Mouse (Mus musculus) heart, embryonic 10.5 days (tissue): ENCODE results near the gene Rps6kb1. TPM values are rescaled to one million over a fixed set of nuclear protein-coding genes. Genes with fewer than 3 reads are reported as not detected.
"Not testable (repeated sequence)": the region's sequence is repeated elsewhere in the genome, so short reads cannot be mapped to it uniquely, and the experiment has no call there.

Experiments
- DNase-seq: peaks from one replicate; pipeline ENCODE4 v3.0.0-alpha.2; 2017; ENCODE audit warnings: low spot score
- H3K27ac ChIP-seq: fragments of 300-500 bp; sonication (generic); 2 replicates; pipeline ENCODE4 v1.5.1; 2016; ENCODE audit warnings: mild to moderate bottlenecking
- H3K27me3 ChIP-seq: fragments of 300-500 bp; sonication (generic); 2 replicates; pipeline ENCODE4 v1.6.1; 2016; ENCODE audit warnings: mild to moderate bottlenecking; ENCODE audit not compliant: poor library complexity, insufficient read depth, severe bottlenecking
- H3K36me3 ChIP-seq: fragments of 300-500 bp; sonication (generic); 2 replicates; pipeline ENCODE4 v1.6.1; 2016; ENCODE audit warnings: mild to moderate bottlenecking, moderate library complexity
- H3K4me1 ChIP-seq: fragments of 300-500 bp; sonication (generic); 2 replicates; pipeline ENCODE4 v1.6.1; 2016; ENCODE audit warnings: mild to moderate bottlenecking
- H3K4me3 ChIP-seq: fragments of 300-500 bp; sonication (generic); 2 replicates; pipeline ENCODE4 v1.5.1; 2016; ENCODE audit warnings: mild to moderate bottlenecking, moderate library complexity
- H3K9me3 ChIP-seq: fragments of 300-500 bp; sonication (generic); 2 replicates; pipeline ENCODE4 v1.6.1; 2016; ENCODE audit warnings: mild to moderate bottlenecking, moderate library complexity
- WGBS: fragments of 180-500 bp; shearing (Covaris S2); methylation state at CpG from one replicate; pipeline ENCODE4 v1.1.7; 2016; 5-methylcytosine and 5-hydroxymethylcytosine counted together
- polyA plus RNA-seq: library from polyadenylated mRNA; unstranded; fragments of >200 nt; fragmentation: Nextera tagmentation; extraction: Ambion mirVana; gene quantifications from 2 replicates; pipeline ENCODE4 v1.2.1, GENCODE M21; 2016

The Rps6kb1 gene
- polyA plus RNA-seq, 1 experiment from 2014 or later, result 60.4 TPM

DNA sequence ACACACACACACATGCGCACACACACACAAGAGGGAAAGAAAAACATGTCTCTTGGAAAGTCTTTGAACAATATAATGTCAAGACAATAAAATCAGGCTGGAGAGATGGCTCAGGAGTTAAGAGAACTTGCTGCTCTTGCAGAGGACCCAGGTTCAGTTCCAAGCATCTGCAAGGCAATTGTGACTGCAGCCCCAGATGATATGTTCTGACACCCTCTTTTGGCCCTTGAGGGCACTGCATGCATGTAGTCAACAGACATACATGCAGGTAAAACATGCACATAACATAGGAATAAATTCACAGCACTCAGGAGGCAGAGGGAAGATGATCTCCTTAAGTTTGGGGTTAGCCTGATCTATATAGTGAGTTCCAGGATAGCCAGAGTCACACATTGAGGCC lies 2.8 kb upstream of the Rps6kb1 start:
- Histone ChIP-seq H3K36me3 (peaks cover 24% of the 10 kb centered on the region), H3K4me3 (no peak overlapping the region), H3K9me3 (no peaks in the 10 kb centered on the region), H3K27me3 (no peaks in the 10 kb centered on the region), H3K27ac (no peak overlapping the region), H3K4me1 (peaks cover 14% of the 10 kb centered on the region; the same call in 1 of the 2 replicates)
- no peak for DNase-seq
- 100% methylated on average over 1 of the region's 1 CpGs for WGBS

DNA sequence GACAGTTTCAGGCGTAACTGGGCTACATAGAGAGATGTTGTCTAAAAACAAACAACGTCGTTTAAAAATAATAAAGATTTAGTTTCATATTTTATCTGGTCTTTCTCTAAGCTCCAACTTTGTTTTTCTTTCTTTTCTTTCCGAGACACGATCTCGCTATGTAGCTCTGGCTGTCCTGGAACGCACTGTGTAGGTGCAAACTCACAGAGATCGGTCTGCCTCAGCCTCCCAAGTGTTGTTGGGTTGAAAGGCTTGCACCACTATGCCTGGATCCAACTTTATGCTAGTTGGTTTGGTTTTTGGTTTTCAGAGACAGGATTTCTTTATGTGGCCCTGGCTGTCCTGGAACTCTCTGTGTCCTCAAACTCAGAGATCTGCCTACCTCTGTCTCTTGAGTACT lies 951 bp upstream of the Rps6kb1 start:
- DNase-seq, result no peak
- peak overlapping the region; percentile 98 for H3K27ac ChIP-seq
- WGBS, result 69% methylated on average over 8 of the region's 8 CpGs

DNA sequence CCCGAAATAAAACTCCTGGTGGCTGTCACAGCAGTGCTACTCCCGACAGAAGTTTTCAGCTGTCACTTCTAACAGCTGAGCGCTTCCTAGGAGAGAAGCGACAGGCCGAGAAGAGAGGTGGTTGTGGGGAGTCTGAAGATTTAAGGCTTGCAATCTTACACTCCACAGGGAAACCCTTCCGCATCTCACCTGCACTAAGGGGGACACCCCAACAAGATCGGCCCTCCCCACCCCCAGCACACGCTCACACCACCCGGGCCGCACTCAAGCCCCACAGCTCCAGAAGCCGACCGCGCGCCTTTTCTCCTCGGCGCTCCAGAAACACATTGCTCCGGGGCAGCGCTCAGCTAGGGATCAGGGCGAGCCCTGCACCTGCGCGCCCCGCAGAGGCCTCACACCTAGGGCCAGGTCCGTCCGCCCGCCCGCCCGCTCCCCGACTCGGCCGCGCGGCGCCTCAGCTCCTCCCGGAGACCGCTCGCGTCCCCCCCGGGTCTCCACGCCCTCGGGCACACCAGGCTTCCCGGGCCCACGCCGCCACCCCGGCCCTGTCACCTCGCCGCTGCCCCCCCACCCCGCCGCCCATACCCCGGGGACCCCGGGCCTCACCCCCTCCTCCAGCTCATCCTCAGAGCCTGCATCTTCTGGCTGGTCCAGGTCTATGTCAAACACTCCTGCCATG lies 506 bp downstream of the Rps6kb1 start:
- H3K4me3 ChIP-seq, result peak overlapping the region; percentile 100
- 1% methylated on average over 48 of the region's 50 CpGs for WGBS
- H3K4me1 ChIP-seq, result peaks cover 16% of the 10 kb centered on the region; the same call in 1 of the 2 replicates
- H3K36me3 ChIP-seq, result peaks cover 3% of the 10 kb centered on the region; the same call in 1 of the 2 replicates
- no peaks in the 10 kb centered on the region for H3K9me3 ChIP-seq
- H3K27ac ChIP-seq, result peak overlapping the region; percentile 98
- peak; percentile 76 for DNase-seq
- H3K27me3 ChIP-seq, result no peaks in the 10 kb centered on the region

More for the DNA sequence above, 951 bp upstream of the Rps6kb1 start:
- Histone ChIP-seq H3K27me3 (no peaks in the 10 kb centered on the region), H3K36me3 (peaks cover 17% of the 10 kb centered on the region), H3K9me3 (no peaks in the 10 kb centered on the region), H3K4me3 (peak overlapping the region; percentile 100), H3K4me1 (peaks cover 16% of the 10 kb centered on the region; the same call in 1 of the 2 replicates)

DNA sequence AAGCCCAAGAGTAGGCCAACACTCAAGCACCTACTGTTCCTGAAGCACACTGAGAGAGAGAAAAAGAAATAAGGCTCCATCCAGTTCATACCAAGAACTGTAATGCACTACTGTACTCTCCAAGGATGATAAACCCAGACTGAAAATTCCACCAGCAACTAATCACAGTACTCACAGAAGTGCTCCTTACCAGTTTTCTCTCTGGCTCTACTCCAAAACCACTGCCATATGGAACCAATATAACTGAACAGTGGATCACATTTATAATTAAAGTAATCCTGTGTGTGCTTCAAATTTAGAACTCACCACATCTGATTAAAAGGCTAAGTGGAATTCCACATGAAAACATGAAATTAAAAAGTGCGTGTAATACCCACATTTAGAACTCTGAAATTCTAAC lies 1.8 kb downstream of the Rps6kb1 start:
- peaks cover 16% of the 10 kb centered on the region; the same call in 1 of the 2 replicates for H3K4me1 ChIP-seq
- no peak overlapping the region for H3K27ac ChIP-seq
- 95% methylated on average over 1 of the region's 1 CpGs for WGBS
- peaks cover 4% of the 10 kb centered on the region; the same call in 1 of the 2 replicates for H3K36me3 ChIP-seq
- H3K9me3 ChIP-seq, result no peaks in the 10 kb centered on the region
- peak overlapping the region; percentile 100; the same call in 1 of the 2 replicates for H3K4me3 ChIP-seq
- H3K27me3 ChIP-seq, result no peaks in the 10 kb centered on the region
- no peak for DNase-seq

DNA sequence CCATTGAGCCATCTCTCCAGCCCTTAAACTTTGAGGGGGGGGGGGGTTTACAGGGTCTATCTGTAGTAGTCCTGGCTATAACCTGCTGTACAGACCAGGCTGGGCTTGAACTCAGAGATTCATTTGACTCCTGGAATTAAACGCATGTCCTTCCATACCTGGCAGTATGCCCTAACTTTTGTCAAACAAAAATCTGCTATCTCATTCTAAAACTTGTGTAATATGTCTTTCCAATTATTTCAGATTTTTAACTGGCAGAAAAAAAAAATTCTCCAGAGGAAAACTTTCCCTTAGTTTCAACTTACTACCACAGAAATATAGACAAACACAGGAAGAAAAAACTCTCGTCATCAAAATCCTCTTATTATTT lies 4.1 kb downstream of the Rps6kb1 start:
- peaks cover 6% of the 10 kb centered on the region; the same call in 1 of the 2 replicates for H3K36me3 ChIP-seq
- 98% methylated on average over 2 of the region's 2 CpGs for WGBS
- peaks cover 12% of the 10 kb centered on the region; the same call in 1 of the 2 replicates for H3K4me1 ChIP-seq
- H3K27ac ChIP-seq, result no peak overlapping the region
- no peak for DNase-seq
- H3K9me3 ChIP-seq, result no peaks in the 10 kb centered on the region
- H3K27me3 ChIP-seq, result no peaks in the 10 kb centered on the region
- H3K4me3 ChIP-seq, result no peak overlapping the region

DNA sequence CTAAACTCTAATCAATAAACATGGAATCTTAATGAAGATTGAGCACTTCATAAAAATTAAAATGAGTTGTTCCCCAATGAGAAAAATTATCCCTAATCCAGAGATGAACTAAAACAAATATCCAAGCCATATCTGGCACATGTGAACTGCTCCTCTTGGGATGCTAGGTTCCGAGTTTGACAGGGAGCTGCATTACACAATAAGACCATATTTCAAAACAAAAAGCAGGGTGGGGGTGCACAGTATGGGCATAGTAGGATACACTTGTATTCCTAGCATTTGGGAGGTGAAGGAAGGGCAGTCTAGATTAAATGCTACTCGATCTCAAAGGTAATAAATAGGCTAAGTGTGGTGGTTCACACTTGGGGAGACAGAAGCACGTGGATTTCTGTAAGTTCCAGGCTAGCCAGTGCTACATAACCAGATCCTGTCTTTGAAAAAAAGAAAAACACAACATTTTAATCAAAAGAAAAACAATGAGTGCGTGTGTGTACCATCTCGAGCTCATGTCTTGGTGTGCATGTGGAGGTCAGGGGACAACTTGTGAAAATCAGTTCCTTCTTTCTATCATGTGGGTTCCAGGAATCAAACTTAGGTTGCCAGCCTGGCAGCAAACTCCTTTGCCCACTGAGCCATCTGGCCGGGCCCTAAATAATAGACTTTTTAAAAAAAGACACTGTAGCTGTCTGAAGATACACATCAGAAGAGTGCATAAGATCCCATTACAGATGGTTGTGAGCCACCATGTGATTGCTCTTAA lies 4.7 kb downstream of the Rps6kb1 start:
- no peak overlapping the region for H3K27ac ChIP-seq

DNA sequence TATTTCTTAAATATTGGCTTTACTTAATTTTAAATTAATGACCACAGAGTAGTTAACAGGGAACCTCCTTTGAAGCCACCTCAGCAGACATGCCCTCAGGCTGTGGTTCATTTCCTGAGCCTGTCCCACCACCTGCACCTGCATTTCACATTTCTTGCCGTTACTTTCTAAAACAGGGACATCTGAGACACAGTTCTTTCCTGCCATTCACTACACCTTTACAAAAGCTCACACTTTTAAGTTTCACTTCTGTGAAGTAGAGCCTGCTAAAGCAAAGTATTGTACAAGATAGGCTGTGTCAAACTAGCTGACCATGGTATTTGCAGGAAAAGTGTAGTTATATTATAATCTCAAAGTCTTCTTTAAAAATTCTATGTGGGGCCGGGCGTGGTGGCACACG lies 5.8 kb downstream of the Rps6kb1 start:
- peak; percentile 25 for DNase-seq
- 89% methylated on average over 4 of the region's 4 CpGs for WGBS
- H3K4me1 ChIP-seq, result peaks cover 12% of the 10 kb centered on the region; the same call in 1 of the 2 replicates
- peaks cover 12% of the 10 kb centered on the region; the same call in 1 of the 2 replicates for H3K36me3 ChIP-seq
- H3K27ac ChIP-seq, result no peak overlapping the region
- H3K27me3 ChIP-seq, result no peaks in the 10 kb centered on the region
- H3K9me3 ChIP-seq, result no peaks in the 10 kb centered on the region
- no peak overlapping the region for H3K4me3 ChIP-seq

More for the DNA sequence above, 4.7 kb downstream of the Rps6kb1 start:
- Histone ChIP-seq H3K4me1 (peaks cover 12% of the 10 kb centered on the region; the same call in 1 of the 2 replicates), H3K36me3 (peaks cover 6% of the 10 kb centered on the region; the same call in 1 of the 2 replicates), H3K27me3 (no peaks in the 10 kb centered on the region), H3K4me3 (no peak overlapping the region), H3K9me3 (no peaks in the 10 kb centered on the region)
- peak; percentile 59 for DNase-seq
- 82% methylated on average over 6 of the region's 6 CpGs for WGBS

DNA sequence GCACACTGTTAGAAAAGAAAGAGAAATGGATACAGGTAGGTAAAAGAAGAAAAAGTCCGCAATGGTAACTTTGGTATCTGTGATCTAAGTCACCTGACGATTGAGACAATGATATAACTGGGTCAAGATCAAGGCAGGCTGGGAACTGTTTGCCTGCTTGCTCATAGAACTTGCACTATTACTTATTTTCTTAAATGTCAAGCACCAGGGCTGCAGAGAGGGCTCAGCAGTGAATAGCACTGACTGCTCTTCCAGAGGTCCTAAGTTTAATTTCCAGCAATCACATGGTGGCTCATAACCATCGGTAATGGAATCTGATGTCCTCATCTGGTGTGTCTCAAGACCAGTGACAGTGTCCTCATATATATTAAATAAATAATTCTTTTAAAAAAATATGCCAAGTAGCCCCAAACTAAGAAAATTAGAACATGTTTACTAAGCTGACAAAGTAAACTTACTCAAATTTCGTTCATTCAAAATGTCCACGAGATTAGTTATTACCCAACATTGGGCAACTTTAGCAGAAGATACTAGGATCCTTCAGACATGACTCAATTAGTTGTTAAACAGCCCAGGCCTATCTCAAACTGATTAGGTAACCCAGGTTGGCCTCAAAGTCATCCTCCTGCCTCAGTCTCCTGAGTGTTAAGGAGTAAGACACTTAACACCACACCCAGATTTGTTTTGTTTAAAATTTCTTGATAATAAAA lies 10.2 kb downstream of the Rps6kb1 start:
- H3K36me3 ChIP-seq, result peaks cover 46% of the 10 kb centered on the region
- peak; percentile 50 for DNase-seq
- no peak overlapping the region for H3K4me3 ChIP-seq
- H3K4me1 ChIP-seq, result no peaks in the 10 kb centered on the region
- H3K27me3 ChIP-seq, result no peaks in the 10 kb centered on the region
- H3K9me3 ChIP-seq, result no peaks in the 10 kb centered on the region
- WGBS, result 91% methylated on average over 5 of the region's 5 CpGs
- H3K27ac ChIP-seq, result no peak overlapping the region

DNA sequence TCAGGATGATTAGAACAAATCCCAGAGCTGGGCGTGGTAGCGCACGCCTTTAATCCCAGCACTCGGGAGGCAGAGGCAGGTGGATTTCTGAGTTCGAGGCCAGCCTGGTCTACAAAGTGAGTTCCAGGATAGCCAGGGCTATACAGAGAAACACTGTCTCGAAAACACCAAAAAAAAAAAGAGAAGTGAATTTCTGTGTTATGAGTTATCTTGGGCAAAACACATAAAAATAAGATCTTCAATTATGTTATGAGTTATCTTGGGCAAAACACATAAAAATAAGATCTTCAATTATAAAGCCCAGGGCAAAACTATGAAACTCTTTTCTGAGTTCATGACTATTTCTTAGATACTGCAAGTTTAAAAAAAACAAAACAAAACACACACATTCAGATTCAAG lies 11.3 kb downstream of the Rps6kb1 start:
- H3K27me3 ChIP-seq, H3K27ac ChIP-seq, H3K9me3 ChIP-seq, H3K4me1 ChIP-seq, DNase-seq, H3K4me3 ChIP-seq: not testable (repeated sequence)
- peaks cover 54% of the 10 kb centered on the region for H3K36me3 ChIP-seq
- WGBS, result 86% methylated on average over 6 of the region's 6 CpGs

DNA sequence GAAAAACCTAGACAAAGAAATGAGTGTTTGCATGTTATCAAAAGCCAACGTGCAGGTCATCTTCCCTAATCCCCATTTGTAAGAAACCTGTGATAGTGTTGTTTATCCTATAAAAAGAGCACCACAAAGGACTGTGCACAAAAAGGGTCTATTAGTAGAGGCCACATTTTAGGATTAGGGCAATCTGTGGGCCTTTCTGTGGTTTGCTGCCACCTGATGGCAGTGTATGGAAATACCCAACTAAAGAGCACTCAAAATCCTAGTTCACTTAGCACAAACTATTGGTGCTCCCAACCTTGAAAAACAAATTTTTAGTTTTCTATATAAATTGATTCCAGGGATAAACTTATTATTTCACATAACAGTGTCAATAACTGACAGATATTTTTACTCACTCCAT lies 11.8 kb downstream of the Rps6kb1 start:
- WGBS, result 73% methylated on average over 1 of the region's 1 CpGs
- H3K9me3 ChIP-seq, result no peaks in the 10 kb centered on the region
- H3K27ac ChIP-seq, result no peak overlapping the region
- peak; percentile 20 for DNase-seq
- H3K36me3 ChIP-seq, result peaks cover 55% of the 10 kb centered on the region
- no peaks in the 10 kb centered on the region for H3K27me3 ChIP-seq
- no peak overlapping the region for H3K4me3 ChIP-seq
- H3K4me1 ChIP-seq, result no peaks in the 10 kb centered on the region

DNA sequence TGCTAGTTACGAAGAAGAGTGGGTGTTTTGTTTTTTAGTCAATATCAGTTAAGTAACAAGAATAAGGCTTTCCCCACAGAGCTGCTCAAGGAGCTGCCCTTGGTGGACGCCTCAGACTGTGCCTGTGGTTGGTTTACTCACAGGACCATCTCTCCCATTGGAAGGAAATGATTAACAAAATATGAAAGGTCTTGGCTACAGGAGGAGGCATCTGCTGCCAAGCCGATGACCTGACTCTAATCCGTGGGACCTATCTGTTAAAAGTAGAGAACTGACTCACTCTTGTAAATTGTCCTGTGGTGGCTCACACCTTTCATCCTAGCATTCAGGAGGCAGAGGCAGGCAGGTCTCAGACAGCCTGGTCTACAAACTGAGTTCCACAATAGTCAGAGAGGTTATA lies 17.1 kb downstream of the Rps6kb1 start:
- Histone ChIP-seq H3K4me3 (no peak overlapping the region), H3K27me3 (no peaks in the 10 kb centered on the region), H3K27ac (no peak overlapping the region), H3K4me1 (no peaks in the 10 kb centered on the region), H3K9me3 (no peaks in the 10 kb centered on the region), H3K36me3 (peaks cover 84% of the 10 kb centered on the region)
- 92% methylated on average over 4 of the region's 4 CpGs for WGBS
- no peak for DNase-seq

DNA sequence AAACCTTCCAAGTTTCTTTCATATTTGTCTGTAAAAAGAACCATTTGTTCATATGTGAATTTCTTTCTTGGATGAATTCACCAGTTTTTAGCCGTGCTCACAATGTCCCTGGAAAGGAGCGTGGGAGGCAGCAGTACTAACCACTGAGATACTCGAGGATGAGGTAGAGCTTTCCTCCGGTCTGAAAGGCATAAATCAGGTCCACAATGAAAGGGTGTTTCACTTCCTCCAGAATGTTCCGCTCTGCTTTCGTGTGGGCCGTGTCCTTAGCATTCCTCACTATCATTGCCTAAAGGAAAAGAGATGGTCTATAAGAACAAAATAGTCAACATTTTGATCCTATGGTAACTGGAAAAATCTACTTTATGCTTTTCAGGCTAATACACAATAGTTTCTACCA lies 24.9 kb downstream of the Rps6kb1 start:
- H3K27me3 ChIP-seq, result no peaks in the 10 kb centered on the region
- no peak overlapping the region for H3K27ac ChIP-seq
- WGBS, result 90% methylated on average over 7 of the region's 7 CpGs
- H3K4me1 ChIP-seq, result no peaks in the 10 kb centered on the region
- peaks cover 89% of the 10 kb centered on the region for H3K36me3 ChIP-seq
- no peak overlapping the region for H3K4me3 ChIP-seq
- H3K9me3 ChIP-seq, result no peaks in the 10 kb centered on the region
- no peak for DNase-seq

DNA sequence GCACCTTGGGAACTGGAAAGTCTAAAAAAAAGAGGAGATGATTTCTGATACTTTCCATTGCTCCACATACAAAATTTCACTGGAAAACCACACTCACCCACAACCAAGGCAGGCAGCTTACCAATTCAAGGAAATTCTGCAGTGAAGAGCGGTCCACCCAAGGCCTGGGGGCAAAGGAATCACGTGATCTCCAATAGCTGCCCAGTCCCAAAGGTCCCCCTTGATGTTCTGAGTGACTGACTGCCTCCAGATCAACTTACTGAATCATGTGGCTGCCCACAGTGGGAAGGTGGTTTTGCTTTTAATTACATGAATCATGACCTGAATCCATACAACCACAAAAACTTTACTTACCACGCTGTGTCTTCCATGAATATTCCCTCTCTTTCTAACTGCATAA lies 27.4 kb downstream of the Rps6kb1 start:
- 92% methylated on average over 3 of the region's 3 CpGs for WGBS
- peaks cover 85% of the 10 kb centered on the region for H3K36me3 ChIP-seq
- no peak for DNase-seq

More for the DNA sequence above, 27.4 kb downstream of the Rps6kb1 start:
- H3K27me3 ChIP-seq, result no peaks in the 10 kb centered on the region
- no peak overlapping the region for H3K4me3 ChIP-seq
- no peaks in the 10 kb centered on the region for H3K4me1 ChIP-seq
- no peak overlapping the region for H3K27ac ChIP-seq
- no peaks in the 10 kb centered on the region for H3K9me3 ChIP-seq
